Mouse (Mus musculus) heart, embryonic 16.5 days (tissue): ENCODE measurements at regions not wholly inside any gene's neighbourhood (a gene's known extent, or its start where the extent isn't known, plus 50 kb on each side); places are given as distances from the start of the nearest gene placed in this dataset.
A peak's percentile ranks its signal among the peaks of the same experiment; 100 is the strongest.

Experiments used
- ATAC-seq: fragments of 200-750 bp; cut with Nextera tagmentation; replicated peaks from 2 replicates; pipeline ENCODE4 v1.8.0; 2017; ENCODE audit warnings: moderate number of reproducible peaks; ENCODE audit not compliant: insufficient read depth, low FRiP score; ENCODE audit errors: extremely low read depth
- H3K27ac ChIP-seq: fragments of 300-500 bp; sonication (generic); 2 replicates; pipeline ENCODE4 v1.5.1; 2014; ENCODE audit warnings: mild to moderate bottlenecking, low read length, control low read depth, moderate library complexity
- H3K27me3 ChIP-seq: fragments of 300-500 bp; sonication (generic); 2 replicates; pipeline ENCODE4 v1.6.1; 2014; ENCODE audit warnings: low read length, mixed read lengths; ENCODE audit not compliant: control insufficient read depth, insufficient read depth
- H3K36me3 ChIP-seq: fragments of 300-500 bp; sonication (generic); 2 replicates; pipeline ENCODE4 v1.6.1; 2014; ENCODE audit not compliant: control insufficient read depth, insufficient read depth
- H3K4me1 ChIP-seq: fragments of 300-500 bp; sonication (generic); 2 replicates; pipeline ENCODE4 v1.6.1; 2014; ENCODE audit warnings: low read length, mixed read lengths; ENCODE audit not compliant: control insufficient read depth, insufficient read depth
- H3K4me2 ChIP-seq: fragments of 300-500 bp; sonication (generic); 2 replicates; pipeline ENCODE4 v1.6.1; 2014; ENCODE audit warnings: low read depth, mild to moderate bottlenecking, control low read depth, low read length
- H3K4me3 ChIP-seq: fragments of 300-500 bp; sonication (generic); 2 replicates; pipeline ENCODE4 v1.5.1; 2014; ENCODE audit warnings: mild to moderate bottlenecking, control low read depth, low read length
- H3K9ac ChIP-seq: fragments of 300-500 bp; sonication (generic); 2 replicates; pipeline ENCODE4 v1.6.1; 2014; ENCODE audit warnings: low read length, control low read depth
- H3K9me3 ChIP-seq: fragments of 300-500 bp; sonication (generic); replicated peaks from 2 replicates; pipeline ENCODE4 v1.6.1; 2016; ENCODE audit warnings: low read length; ENCODE audit not compliant: control insufficient read depth
- WGBS: fragments of 180-500 bp; shearing (Covaris S2); extraction: QIAGEN DNeasy Blood & Tissue Kit; methylation state at CpG from one replicate; pipeline ENCODE4 v1.1.7; 2014; 5-methylcytosine and 5-hydroxymethylcytosine counted together

DNA sequence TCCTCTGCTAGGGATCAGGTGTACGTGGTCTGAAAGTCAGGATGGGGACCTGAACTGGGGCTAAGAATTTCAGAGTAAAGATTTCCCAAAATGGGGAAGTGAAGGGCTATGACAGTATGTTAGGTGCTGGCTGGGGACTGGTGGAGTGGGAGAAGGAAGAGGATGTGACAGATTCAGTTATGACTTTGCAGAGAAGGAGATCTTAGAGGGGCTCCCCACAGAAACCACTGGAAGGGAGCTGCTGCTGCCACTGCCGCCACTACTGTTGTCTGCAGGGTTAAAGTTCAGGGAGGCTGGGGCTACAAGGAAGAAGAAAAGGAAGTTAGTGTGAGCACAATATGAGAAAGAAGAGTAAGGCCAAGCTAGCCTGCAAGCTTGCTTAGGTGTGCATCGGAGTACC lies 53.7 kb upstream of the Armc3 start:
- Histone ChIP-seq H3K4me2 (peak overlapping the region; percentile 28; the same call in 1 of the 2 replicates), H3K36me3 (no peaks in the 10 kb centered on the region), H3K4me1 (peaks cover 29% of the 10 kb centered on the region), H3K27me3 (no peaks in the 10 kb centered on the region), H3K9ac (no peak overlapping the region), H3K27ac (peak overlapping the region; percentile 82), H3K9me3 (no peaks in the 10 kb centered on the region), H3K4me3 (no peak overlapping the region)
- WGBS, result 66% methylated on average over 3 of the region's 3 CpGs
- ATAC-seq, result 0 out of 2 replicates have a peak, but pooled peaks have one; percentile 9

GRCm38 (mm10) chr2:19145881-19146280 lies 53.2 kb upstream of the Armc3 start:
- Histone ChIP-seq H3K4me2 (peak overlapping the region; percentile 28; the same call in 1 of the 2 replicates), H3K27ac (peak overlapping the region; percentile 82), H3K36me3 (no peaks in the 10 kb centered on the region), H3K27me3 (no peaks in the 10 kb centered on the region), H3K4me3 (no peak overlapping the region), H3K4me1 (peaks cover 29% of the 10 kb centered on the region), H3K9me3 (no peaks in the 10 kb centered on the region), H3K9ac (no peak overlapping the region)
- peak; percentile 82 for ATAC-seq
- WGBS, result 44% methylated on average over 2 of the region's 2 CpGs

DNA sequence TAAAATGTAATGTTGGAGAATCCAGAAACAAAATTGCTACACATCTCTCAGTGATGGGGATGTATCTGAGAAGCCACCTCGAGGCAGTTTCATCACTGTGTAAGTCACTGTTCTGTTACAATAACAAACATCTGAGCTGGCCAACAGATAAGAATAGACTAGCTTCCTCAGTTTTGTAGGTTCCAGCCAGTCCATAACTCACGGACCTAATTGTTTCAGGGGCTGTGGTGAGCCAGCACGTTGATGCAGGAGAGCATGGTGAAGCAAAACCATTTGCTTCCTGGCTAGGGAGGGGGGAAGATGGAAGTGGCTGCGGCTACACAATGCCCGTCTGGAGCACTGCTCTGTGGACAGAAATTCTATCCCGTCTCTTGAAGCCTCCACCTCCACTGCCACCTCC lies 52.8 kb upstream of the Armc3 start:
- H3K4me1 ChIP-seq, result peaks cover 29% of the 10 kb centered on the region
- H3K4me3 ChIP-seq, result no peak overlapping the region
- H3K27ac ChIP-seq, result peak overlapping the region; percentile 82
- no peak overlapping the region for H3K9ac ChIP-seq
- H3K27me3 ChIP-seq, result no peaks in the 10 kb centered on the region
- no peaks in the 10 kb centered on the region for H3K36me3 ChIP-seq
- 18% methylated on average over 6 of the region's 6 CpGs for WGBS
- no peaks in the 10 kb centered on the region for H3K9me3 ChIP-seq
- ATAC-seq, result no peak; the same call in 1 of the 2 replicates
- peak overlapping the region; percentile 28; the same call in 1 of the 2 replicates for H3K4me2 ChIP-seq

- no peak; the same call in 1 of the 2 replicates for ATAC-seq
Measured at GRCm38 (mm10) chr2:19148812-19149211, 50.3 kb upstream of the Armc3 start.

More at GRCm38 (mm10) chr2:19148812-19149211, 50.3 kb upstream of the Armc3 start:
- no peaks in the 10 kb centered on the region for H3K36me3 ChIP-seq
- H3K9me3 ChIP-seq, result no peaks in the 10 kb centered on the region
- H3K4me3 ChIP-seq, result no peak overlapping the region
- H3K4me1 ChIP-seq, result peaks cover 28% of the 10 kb centered on the region
- H3K27me3 ChIP-seq, result no peaks in the 10 kb centered on the region
- 37% methylated on average over 5 of the region's 5 CpGs for WGBS
- no peak overlapping the region for H3K9ac ChIP-seq
- H3K27ac ChIP-seq, result no peak overlapping the region
- H3K4me2 ChIP-seq, result no peak overlapping the region
